Mouse (Mus musculus) kidney, adult 2 months (tissue): Measurements from ENCODE around the gene Nemp1.

Experiments
- CTCF ChIP-seq: fragments of 200-500 bp; conservative IDR thresholded peaks from 2 replicates; pipeline ENCODE4 v1.5.1; 2011; ENCODE audit warnings: low read depth, mild to moderate bottlenecking, control low read depth, low read length, moderate library complexity, mixed read lengths; ENCODE audit not compliant: insufficient read depth, insufficient read length
- POLR2A ChIP-seq: fragments of 200-500 bp; IDR thresholded peaks from one replicate; pipeline ENCODE4 v1.6.1; 2011; ENCODE audit warnings: low read depth, low read length, control low read depth

- TF ChIP-seq CTCF (no peak), POLR2A (no peak)
These were observed 3.5 kb downstream of the Nemp1 start for GRCm38 (mm10) chr10:127670185-127670584.
